Mouse (Mus musculus) heart, postnatal 10 days (tissue): Measurements from ENCODE around the gene Eif4a2. TPM values are rescaled to one million over a fixed set of nuclear protein-coding genes. Genes with fewer than 3 reads are reported as not detected.

ENCODE experiments used
- DNase-seq, 2 experiments: peaks; one replicate each; pipeline ENCODE4 v3.0.0; 2021
- intact Hi-C: fragments of 180-260 bp; cut with DNase I; formaldehyde crosslinking; loops from one replicate; pipeline ENCODE4 v1.15.1; 2025
- microRNA-seq, 2 experiments: library from miRNA; unstranded; fragments of <30 nt; microRNA quantifications; one replicate each; pipeline ENCODE4 v1.2.0; 2022
- total RNA-seq, 2 experiments: library from RNA; stranded (reverse); gene quantifications; 2 replicates each; pipeline ENCODE4 v1.2.3; 2021

Eif4a2 gene
- total RNA-seq, 2 experiments from 2014 or later = 228 to 269 TPM

DNA sequence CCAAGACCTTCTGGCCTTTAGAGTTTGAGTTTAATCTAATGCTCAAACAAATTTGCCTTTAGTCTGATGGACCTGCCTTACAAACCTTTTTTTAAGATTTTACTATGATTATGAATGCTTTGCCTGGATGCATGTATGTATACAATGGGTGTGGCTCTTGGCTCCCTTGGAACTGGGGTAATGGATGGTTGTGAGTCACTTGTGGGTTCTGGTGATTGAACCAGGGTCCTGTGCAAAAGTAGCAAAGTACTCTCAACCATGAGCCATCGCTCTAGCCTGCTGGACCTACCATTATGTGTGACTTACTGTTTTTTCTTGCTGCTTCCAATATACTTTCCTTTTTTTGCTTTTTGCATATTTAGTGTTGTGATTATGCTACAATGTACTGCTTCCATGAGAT, 25.1 kb downstream of the Eif4a2 start:
- no peak for DNase-seq
- intact Hi-C loops = no loop called here

- intact Hi-C loops = loop anchor here (1.0 to 2.0 kb wide), 2 partner anchors 48 to 259 kb away; no protein-coding TSS in a partner anchor
- DNase-seq = peak; percentile 34 to 38
Measured at GRCm38 (mm10) chr16:23135421-23136149, 28.3 kb downstream of the Eif4a2 start.

GRCm38 (mm10) chr16:23136406-23136970, 29.2 kb downstream of the Eif4a2 start:
- DNase-seq = no peak
- intact Hi-C loops = no loop called here

DNA sequence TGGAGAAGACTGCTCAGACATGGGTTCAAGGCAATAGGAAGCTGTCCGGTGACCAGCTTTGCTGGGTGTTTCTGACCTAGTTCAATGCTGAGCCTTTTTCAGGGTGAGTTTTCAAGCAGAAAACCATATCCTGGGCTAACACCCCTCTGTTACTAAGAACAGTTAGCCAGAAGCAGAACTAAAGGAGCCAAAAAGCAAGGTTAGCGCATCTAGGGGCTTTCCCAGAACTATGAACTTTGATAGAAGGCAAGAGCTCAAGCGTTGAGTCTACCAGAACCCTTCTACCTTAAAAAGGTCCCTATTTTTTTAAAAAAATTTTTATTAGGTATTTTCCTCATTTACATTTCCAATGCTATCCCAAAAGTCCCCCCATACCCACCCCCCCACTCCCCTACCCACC, 33.7 kb downstream of the Eif4a2 start:
- intact Hi-C loops = no loop called here

GRCm38 (mm10) chr16:23144326-23144725, 37.1 kb downstream of the Eif4a2 start:
- DNase-seq = no peak

More for the DNA sequence above, 33.7 kb downstream of the Eif4a2 start:
- no peak for DNase-seq

DNA sequence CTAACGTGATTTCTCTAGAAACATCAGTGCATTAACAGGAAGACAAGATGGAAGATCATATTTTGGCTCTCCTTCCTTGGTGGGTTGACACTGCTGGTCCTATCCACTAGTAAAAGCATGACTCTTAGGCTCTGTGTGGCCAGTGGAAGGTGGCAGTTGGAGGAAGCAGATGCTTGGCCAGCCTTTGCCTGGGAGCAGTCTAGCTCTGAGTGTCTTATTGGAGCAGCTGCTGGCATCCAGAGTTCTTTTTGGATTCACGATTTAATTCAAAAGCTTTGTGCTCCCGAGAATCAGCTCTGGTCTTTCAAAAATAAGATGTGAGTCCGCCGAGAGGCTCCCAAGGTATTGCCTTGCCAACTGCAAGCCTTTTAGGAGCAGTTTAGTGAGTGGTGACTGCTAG, 38.0 kb downstream of the Eif4a2 start:
- intact Hi-C loops = no loop called here
- no peak for DNase-seq

More at GRCm38 (mm10) chr16:23144326-23144725, 37.1 kb downstream of the Eif4a2 start:
- intact Hi-C loops = no loop called here

GRCm38 (mm10) chr16:23146280-23146679, 39.0 kb downstream of the Eif4a2 start, which contains the start of gene Adipoq:
Adipoq (plus strand) TSS chr16:23146536.
- no peak for DNase-seq
- intact Hi-C loops = no loop called here

DNA sequence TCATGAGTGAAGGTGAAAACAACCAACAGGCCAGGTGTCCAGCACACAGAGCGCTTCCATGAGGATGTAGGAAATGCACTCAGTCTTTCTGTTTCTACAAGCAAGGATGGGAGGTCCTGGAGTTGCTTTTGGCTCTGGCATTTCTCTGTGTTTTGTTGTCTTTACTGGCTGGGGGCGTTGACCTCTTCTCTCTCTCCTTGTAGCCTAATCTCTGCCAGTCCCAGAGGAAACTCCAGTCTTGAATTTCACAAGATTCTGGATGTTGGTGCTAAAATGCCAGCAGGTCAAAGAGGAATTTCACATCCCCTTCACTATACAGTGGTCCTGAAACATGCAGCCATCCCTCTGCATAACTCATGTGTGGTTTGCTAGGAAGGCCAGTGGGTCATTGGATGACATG, 41.7 kb downstream of the Eif4a2 start:
- intact Hi-C loops = no loop called here
- no peak for DNase-seq

DNA sequence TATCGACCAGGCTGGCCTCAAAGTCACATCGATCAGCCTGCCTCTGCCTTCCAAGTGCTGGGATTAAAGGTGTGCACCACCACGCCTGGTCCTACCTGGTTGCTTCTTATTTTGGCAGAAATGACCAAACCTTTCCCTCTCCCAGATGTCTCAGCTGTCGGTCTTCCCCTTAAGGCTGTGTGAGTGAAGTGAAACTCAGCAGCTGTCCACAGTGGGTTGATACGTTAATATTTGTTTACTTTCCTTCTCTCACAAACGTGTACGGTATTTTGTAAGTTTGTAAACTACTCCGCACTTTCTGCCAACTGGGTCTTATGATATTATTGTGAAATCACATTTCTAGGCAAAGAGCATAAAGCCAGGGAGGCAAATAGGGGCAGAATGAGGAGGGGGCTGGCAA, 42.2 kb downstream of the Eif4a2 start:
- DNase-seq = no peak
- intact Hi-C loops = no loop called here

- peak; percentile 59 to 64 for DNase-seq
- intact Hi-C loops = loop anchor here (1.0 to 2.0 kb wide), 2 partner anchors 73 to 252 kb away; partner anchors contain the start of gene St6gal1
Measured at GRCm38 (mm10) chr16:23151423-23151822, 44.2 kb downstream of the Eif4a2 start.

GRCm38 (mm10) chr16:23154261-23154660, 47.0 kb downstream of the Eif4a2 start:
- DNase-seq = no peak
- intact Hi-C loops = no loop called here

DNA sequence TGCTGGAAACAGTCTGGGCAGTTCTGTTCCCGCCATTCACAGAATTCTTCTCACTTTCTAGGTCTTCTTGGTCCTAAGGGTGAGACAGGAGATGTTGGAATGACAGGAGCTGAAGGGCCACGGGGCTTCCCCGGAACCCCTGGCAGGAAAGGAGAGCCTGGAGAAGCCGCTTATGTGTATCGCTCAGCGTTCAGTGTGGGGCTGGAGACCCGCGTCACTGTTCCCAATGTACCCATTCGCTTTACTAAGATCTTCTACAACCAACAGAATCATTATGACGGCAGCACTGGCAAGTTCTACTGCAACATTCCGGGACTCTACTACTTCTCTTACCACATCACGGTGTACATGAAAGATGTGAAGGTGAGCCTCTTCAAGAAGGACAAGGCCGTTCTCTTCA, 49.8 kb downstream of the Eif4a2 start:
- intact Hi-C loops = no loop called here
- no peak for DNase-seq

- DNase-seq = no peak
- intact Hi-C loops = no loop called here
Measured at GRCm38 (mm10) chr16:23158292-23158691, 51.0 kb downstream of the Eif4a2 start.

- intact Hi-C loops = no loop called here
- DNase-seq = no peak
Measured at GRCm38 (mm10) chr16:23158957-23159356, 51.7 kb downstream of the Eif4a2 start.

- intact Hi-C loops = no loop called here
- DNase-seq = no peak
Measured at GRCm38 (mm10) chr16:23159749-23160148, 52.5 kb downstream of the Eif4a2 start.

- intact Hi-C loops = no loop called here
- no peak for DNase-seq
Measured at GRCm38 (mm10) chr16:23162116-23162515, 54.9 kb downstream of the Eif4a2 start.

Small RNAs within 50 kb of the gene (microRNA-seq; reads per million reads assigned to microRNA genes)
- gene Gm49346 = 1.7 to 6.2 reads per million in 2 experiments

Other genes with a start within 250 kb of the Eif4a2 start
- gene Tbccd1, start 249.8 kb upstream of the Eif4a2 start, total RNA-seq = 10 to 100 TPM in 1 of 2 experiments, 1 to 10 TPM in 1; 9.1 to 10.9 TPM
- 10 to 100 TPM; 59.6 to 65.5 TPM for gene Dnajb11, start 249.6 kb upstream of the Eif4a2 start, total RNA-seq
- 1 to 10 TPM; 6.5 to 9.3 TPM for gene Ahsg, start 216.2 kb upstream of the Eif4a2 start, total RNA-seq
- not detected for gene Fetub, start 189.1 kb upstream of the Eif4a2 start, total RNA-seq
- gene Hrg, start 156.4 kb upstream of the Eif4a2 start, total RNA-seq = not detected
- under 1 TPM; 0.22 to 0.48 TPM for gene Kng2, start 78.0 kb upstream of the Eif4a2 start, total RNA-seq
- not detected for gene Kng1, start 49.6 kb upstream of the Eif4a2 start, total RNA-seq
- 10 to 100 TPM; 14.5 to 15.8 TPM for gene Rfc4, start 20.3 kb downstream of the Eif4a2 start, total RNA-seq
- 10 to 100 TPM; 12.9 to 37.4 TPM for gene Adipoq, start 39.1 kb downstream of the Eif4a2 start, total RNA-seq
- gene St6gal1, start 117.3 kb downstream of the Eif4a2 start, total RNA-seq = 10 to 100 TPM; 14.4 to 17.9 TPM